Mouse (Mus musculus): Measurements from ENCODE around the gene Gm10720. TPM values are rescaled to one million over a fixed set of nuclear protein-coding genes. Genes with fewer than 3 reads are reported as not detected.
"Not testable (repeated sequence)": the region's sequence is repeated elsewhere in the genome, so short reads cannot be mapped to it uniquely, and the experiment has no call there.

Gene Gm10720
- polyA plus RNA-seq, 1 experiment from 2014 or later, result not detected

GRCm38 (mm10) chr9:3012054-3012621 lies 3.3 kb upstream of the Gm10720 start:
- not testable (repeated sequence) for H3K27me3 ChIP-seq (ENCODE audit: control insufficient read depth, insufficient read depth, low read length); H3K36me3 ChIP-seq (ENCODE audit: control insufficient read depth, insufficient read depth, low read length); H3K9ac ChIP-seq (replicated peaks; ENCODE audit: low read depth, low read length); ATAC-seq (ENCODE audit: low read depth); H3K9me3 ChIP-seq (ENCODE audit: control insufficient read depth, low read length); H3K4me3 ChIP-seq (ENCODE audit: low read depth, low read length); H3K27ac ChIP-seq (ENCODE audit: low read depth, low read length); H3K4me1 ChIP-seq (ENCODE audit: control insufficient read depth, insufficient read depth, low read length); H3K4me2 ChIP-seq (ENCODE audit: low read depth, low read length)
- WGBS, result 90% methylated on average over 2 of the region's 7 CpGs

GRCm38 (mm10) chr9:3012733-3013279 lies 2.6 kb upstream of the Gm10720 start, which contains the start of gene Gm10721:
TSS of gene Gm10721 (plus strand) at chr9:3013140.
- not testable (repeated sequence) for H3K36me3 ChIP-seq (ENCODE audit: control insufficient read depth, insufficient read depth, low read length); H3K9ac ChIP-seq (replicated peaks; ENCODE audit: low read depth, low read length); H3K27ac ChIP-seq (ENCODE audit: low read depth, low read length); H3K27me3 ChIP-seq (ENCODE audit: control insufficient read depth, insufficient read depth, low read length); H3K4me1 ChIP-seq (ENCODE audit: control insufficient read depth, insufficient read depth, low read length); H3K4me2 ChIP-seq (ENCODE audit: low read depth, low read length); H3K4me3 ChIP-seq (ENCODE audit: low read depth, low read length); H3K9me3 ChIP-seq (ENCODE audit: control insufficient read depth, low read length)
- 0 out of 2 replicates have a peak, but pooled peaks have one; percentile 41 for ATAC-seq (ENCODE audit: low read depth)
- WGBS, result no CpG with 5 or more reads among the region's 11 CpGs

- H3K36me3 ChIP-seq (ENCODE audit: control insufficient read depth, insufficient read depth, low read length); H3K4me1 ChIP-seq (ENCODE audit: control insufficient read depth, insufficient read depth, low read length); H3K4me2 ChIP-seq (ENCODE audit: low read depth, low read length); ATAC-seq (ENCODE audit: low read depth); H3K9me3 ChIP-seq (ENCODE audit: control insufficient read depth, low read length); H3K4me3 ChIP-seq (ENCODE audit: low read depth, low read length); H3K27ac ChIP-seq (ENCODE audit: low read depth, low read length); H3K9ac ChIP-seq (replicated peaks; ENCODE audit: low read depth, low read length); H3K27me3 ChIP-seq (ENCODE audit: control insufficient read depth, insufficient read depth, low read length): not testable (repeated sequence)
- WGBS, result 76% methylated on average over 4 of the region's 6 CpGs
Observed at GRCm38 (mm10) chr9:3015896-3016295, 442 bp downstream of the Gm10720 start.

- H3K4me3 ChIP-seq (ENCODE audit: low read depth, low read length); H3K27me3 ChIP-seq (ENCODE audit: control insufficient read depth, insufficient read depth, low read length); H3K36me3 ChIP-seq (ENCODE audit: control insufficient read depth, insufficient read depth, low read length); ATAC-seq (ENCODE audit: low read depth); H3K4me1 ChIP-seq (ENCODE audit: control insufficient read depth, insufficient read depth, low read length); H3K4me2 ChIP-seq (ENCODE audit: low read depth, low read length); H3K9ac ChIP-seq (replicated peaks; ENCODE audit: low read depth, low read length); H3K27ac ChIP-seq (ENCODE audit: low read depth, low read length); H3K9me3 ChIP-seq (ENCODE audit: control insufficient read depth, low read length): not testable (repeated sequence)
- 100% methylated on average over 1 of the region's 9 CpGs for WGBS
Observed at GRCm38 (mm10) chr9:3017108-3017507, 1.7 kb downstream of the Gm10720 start, which contains the start of gene Gm10719. TSS of gene Gm10719 (plus strand) at chr9:3017408.

GRCm38 (mm10) chr9:3018944-3019343 lies 3.5 kb downstream of the Gm10720 start:
- H3K9me3 ChIP-seq (ENCODE audit: control insufficient read depth, low read length); H3K27me3 ChIP-seq (ENCODE audit: control insufficient read depth, insufficient read depth, low read length); H3K27ac ChIP-seq (ENCODE audit: low read depth, low read length); H3K9ac ChIP-seq (replicated peaks; ENCODE audit: low read depth, low read length); ATAC-seq (ENCODE audit: low read depth); H3K36me3 ChIP-seq (ENCODE audit: control insufficient read depth, insufficient read depth, low read length); H3K4me1 ChIP-seq (ENCODE audit: control insufficient read depth, insufficient read depth, low read length); H3K4me2 ChIP-seq (ENCODE audit: low read depth, low read length); H3K4me3 ChIP-seq (ENCODE audit: low read depth, low read length): not testable (repeated sequence)
- 65% methylated on average over 9 of the region's 9 CpGs for WGBS

- not testable (repeated sequence) for H3K4me2 ChIP-seq (ENCODE audit: low read depth, low read length); H3K36me3 ChIP-seq (ENCODE audit: control insufficient read depth, insufficient read depth, low read length); H3K9ac ChIP-seq (replicated peaks; ENCODE audit: low read depth, low read length); H3K4me1 ChIP-seq (ENCODE audit: control insufficient read depth, insufficient read depth, low read length); H3K27ac ChIP-seq (ENCODE audit: low read depth, low read length); H3K9me3 ChIP-seq (ENCODE audit: control insufficient read depth, low read length); H3K27me3 ChIP-seq (ENCODE audit: control insufficient read depth, insufficient read depth, low read length); H3K4me3 ChIP-seq (ENCODE audit: low read depth, low read length)
- 0 out of 2 replicates have a peak, but pooled peaks have one; percentile 57 for ATAC-seq (ENCODE audit: low read depth)
- WGBS, result 76% methylated on average over 11 of the region's 19 CpGs
Observed at GRCm38 (mm10) chr9:3019835-3020727, 4.6 kb downstream of the Gm10720 start.

GRCm38 (mm10) chr9:3022316-3023008 lies 7.0 kb downstream of the Gm10720 start:
- H3K27me3 ChIP-seq (ENCODE audit: control insufficient read depth, insufficient read depth, low read length), result not testable (repeated sequence)
- 71% methylated on average over 9 of the region's 13 CpGs for WGBS

GRCm38 (mm10) chr9:3023312-3023984 lies 8.0 kb downstream of the Gm10720 start, which contains the start of gene Gm10718:
TSS of gene Gm10718 (plus strand) at chr9:3023547.
- not testable (repeated sequence) for H3K9me3 ChIP-seq (ENCODE audit: control insufficient read depth, low read length); H3K4me3 ChIP-seq (ENCODE audit: low read depth, low read length); H3K36me3 ChIP-seq (ENCODE audit: control insufficient read depth, insufficient read depth, low read length); H3K27ac ChIP-seq (ENCODE audit: low read depth, low read length); H3K27me3 ChIP-seq (ENCODE audit: control insufficient read depth, insufficient read depth, low read length); ATAC-seq (ENCODE audit: low read depth); H3K4me1 ChIP-seq (ENCODE audit: control insufficient read depth, insufficient read depth, low read length); H3K4me2 ChIP-seq (ENCODE audit: low read depth, low read length); H3K9ac ChIP-seq (replicated peaks; ENCODE audit: low read depth, low read length)
- 70% methylated on average over 9 of the region's 13 CpGs for WGBS

More at GRCm38 (mm10) chr9:3022316-3023008, 7.0 kb downstream of the Gm10720 start:
- not testable (repeated sequence) for H3K36me3 ChIP-seq (ENCODE audit: control insufficient read depth, insufficient read depth, low read length); H3K9me3 ChIP-seq (ENCODE audit: control insufficient read depth, low read length); H3K9ac ChIP-seq (replicated peaks; ENCODE audit: low read depth, low read length); H3K4me2 ChIP-seq (ENCODE audit: low read depth, low read length); H3K4me1 ChIP-seq (ENCODE audit: control insufficient read depth, insufficient read depth, low read length); H3K4me3 ChIP-seq (ENCODE audit: low read depth, low read length); H3K27ac ChIP-seq (ENCODE audit: low read depth, low read length); ATAC-seq (ENCODE audit: low read depth)
